Mouse (Mus musculus) stomach, postnatal 0 days (tissue): ENCODE measurements around the gene Atp5d. TPM values are rescaled to one million over a fixed set of nuclear protein-coding genes. Genes with fewer than 3 reads are reported as not detected.
"Not testable (repeated sequence)": the region's sequence is repeated elsewhere in the genome, so short reads cannot be mapped to it uniquely, and the experiment has no call there.

Source experiments
- ATAC-seq: fragments of 200-750 bp; cut with Nextera tagmentation; 2 replicates; pipeline ENCODE4 v1.8.0; 2017; ENCODE audit not compliant: low FRiP score, low TSS enrichment
- DNase-seq: peaks from one replicate; pipeline ENCODE4 v3.0.0-alpha.2; 2016; ENCODE audit warnings: low spot score
- H3K27ac ChIP-seq: fragments of 300-500 bp; sonication (generic); replicated peaks from 2 replicates; pipeline ENCODE4 v1.5.1; 2014; ENCODE audit warnings: mild to moderate bottlenecking, control low read depth
- H3K27me3 ChIP-seq: fragments of 300-500 bp; sonication (generic); 2 replicates; pipeline ENCODE4 v1.6.1; 2014; ENCODE audit warnings: low read length; ENCODE audit not compliant: control insufficient read depth, insufficient read depth
- H3K36me3 ChIP-seq: fragments of 300-500 bp; sonication (generic); 2 replicates; pipeline ENCODE4 v1.6.1; 2014; ENCODE audit warnings: low read length, mixed read lengths; ENCODE audit not compliant: control insufficient read depth, insufficient read depth
- H3K4me1 ChIP-seq: fragments of 300-500 bp; sonication (generic); replicated peaks from 2 replicates; pipeline ENCODE4 v1.6.1; 2014; ENCODE audit warnings: antibody characterized with exemption; ENCODE audit not compliant: control insufficient read depth, insufficient read depth
- H3K4me2 ChIP-seq: fragments of 300-500 bp; sonication (generic); replicated peaks from 2 replicates; pipeline ENCODE4 v1.6.1; 2014; ENCODE audit warnings: low read depth, mild to moderate bottlenecking, control low read depth, moderate library complexity
- H3K4me3 ChIP-seq: fragments of 300-500 bp; sonication (generic); 2 replicates; pipeline ENCODE4 v1.5.1; 2014; ENCODE audit warnings: low read depth, low read length, control low read depth
- H3K9ac ChIP-seq: fragments of 300-500 bp; sonication (generic); 2 replicates; pipeline ENCODE4 v1.6.1; 2014; ENCODE audit warnings: mild to moderate bottlenecking, low read length, control low read depth, mixed read lengths
- H3K9me3 ChIP-seq: fragments of 300-500 bp; sonication (generic); 2 replicates; pipeline ENCODE4 v1.6.1; 2016; ENCODE audit warnings: low read length; ENCODE audit not compliant: control insufficient read depth
- CTCF ChIP-seq: IDR thresholded peaks from 2 replicates; pipeline ENCODE4 v1.5.1; 2016; ENCODE audit warnings: antibody characterized with exemption, low read depth, mild to moderate bottlenecking, moderate library complexity
- EP300 ChIP-seq: optimal IDR thresholded peaks from 2 replicates; pipeline ENCODE3; 2016; ENCODE audit warnings: antibody characterized with exemption
- WGBS: fragments of 180-500 bp; shearing (Covaris S2); extraction: QIAGEN DNeasy Blood & Tissue Kit; methylation state at CpG from one replicate; pipeline ENCODE4 v1.1.7; 2014; 5-methylcytosine and 5-hydroxymethylcytosine counted together
- polyA plus RNA-seq: library from polyadenylated mRNA; unstranded; fragments of >200 nt; fragmentation: Nextera tagmentation; extraction: Ambion mirVana; gene quantifications from 2 replicates; pipeline ENCODE4 v1.2.1, GENCODE M21; 2015

The Atp5d gene
- polyA plus RNA-seq, 1 experiment from 2014 or later = 705 TPM

GRCm38 (mm10) chr10:80164998-80165344 is 26.5 kb downstream of the Atp5d start:
- ATAC-seq = peak; percentile 29
- Histone ChIP-seq H3K4me3 (peak overlapping the region; percentile 41), H3K9me3 (no peaks in the 10 kb centered on the region), H3K36me3 (peaks cover 2% of the 10 kb centered on the region; the same call in 1 of the 2 replicates), H3K27me3 (no peaks in the 10 kb centered on the region), H3K9ac (peak overlapping the region; percentile 62), H3K27ac (peak overlapping the region; percentile 82), H3K4me1 (peaks cover 17% of the 10 kb centered on the region), H3K4me2 (peak overlapping the region; percentile 89)
- under 1% methylated on average over 17 of the region's 17 CpGs for WGBS
- DNase-seq = peak; percentile 97
- TF ChIP-seq EP300 (no peak), CTCF (peak; percentile 100)

DNA sequence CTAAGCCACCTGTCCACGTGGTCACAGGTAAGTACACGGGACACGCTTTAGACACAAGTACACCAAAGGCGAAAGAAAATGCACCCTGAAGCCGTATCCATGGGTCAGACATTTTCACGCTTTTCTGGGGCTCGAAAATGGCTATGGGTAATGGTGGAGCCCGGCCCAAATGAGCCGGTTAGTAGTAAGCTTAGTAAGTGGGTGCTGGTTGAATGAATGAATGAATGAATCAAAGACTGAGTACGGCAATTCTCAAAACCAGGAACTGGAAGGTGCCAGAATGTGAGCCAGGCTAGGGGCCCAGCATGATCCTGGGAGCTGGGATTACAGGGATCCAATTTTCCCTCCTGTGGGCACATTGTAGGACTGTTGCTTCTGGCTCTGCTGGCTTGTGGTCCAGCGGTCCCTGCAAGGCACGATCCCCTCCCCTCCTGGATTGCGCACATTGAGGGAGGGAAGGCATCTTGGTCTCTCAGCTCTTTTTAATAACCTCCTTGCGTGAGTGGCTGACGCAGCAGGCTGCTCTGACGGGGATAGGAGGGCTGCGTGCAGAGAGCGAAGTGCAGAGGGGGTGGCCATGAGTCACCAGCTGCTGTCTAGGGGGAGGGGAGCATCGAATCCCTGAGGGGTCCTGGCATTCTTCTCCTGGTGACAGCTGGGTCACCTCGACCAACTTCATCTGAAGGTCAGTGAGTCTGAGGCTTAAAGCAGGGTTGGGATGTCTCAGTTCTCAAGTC is 27.1 kb downstream of the Atp5d start, which contains the start of gene Cirbp:
Gene Cirbp, plus strand, starts transcription at position 594 of the 737 bp plus-strand sequence.
- TF ChIP-seq CTCF (no peak), EP300 (no peak)
- DNase-seq (no peak), ATAC-seq (no peak)
- Histone ChIP-seq H3K4me2 (peak within 1 kb of the TSS; percentile 89), H3K27me3 (no peaks in the 10 kb centered on the region), H3K4me1 (peaks cover 17% of the 10 kb centered on the region), H3K9ac (peak within 1 kb of the TSS; percentile 62), H3K9me3 (no peaks in the 10 kb centered on the region), H3K27ac (peak within 1 kb of the TSS; percentile 82), H3K36me3 (peaks cover 7% of the 10 kb centered on the region), H3K4me3 (peak within 1 kb of the TSS; percentile 41)
- 17% methylated on average over 20 of the region's 20 CpGs for WGBS

DNA sequence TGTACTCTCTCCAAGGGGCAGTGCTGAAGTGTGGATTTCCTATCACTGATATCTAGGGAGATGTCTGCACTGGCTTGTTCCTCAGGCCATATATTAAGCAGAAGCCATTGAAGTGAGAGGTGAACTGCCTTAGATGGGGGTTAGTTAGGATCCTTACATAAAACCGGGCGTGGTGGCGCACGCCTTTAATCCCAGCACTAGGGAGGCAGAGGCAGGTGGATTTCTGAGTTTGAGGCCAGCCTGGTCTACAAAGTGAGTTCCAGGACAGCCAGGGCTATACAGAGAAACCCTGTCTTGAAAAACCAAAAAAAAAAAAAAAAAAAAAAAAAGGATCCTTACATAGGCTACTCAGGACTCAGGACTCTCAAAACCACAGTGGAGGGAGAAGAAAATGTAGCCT is 27.7 kb downstream of the Atp5d start:
- H3K4me2 ChIP-seq, DNase-seq, ATAC-seq, H3K27me3 ChIP-seq, H3K9ac ChIP-seq, H3K9me3 ChIP-seq, H3K4me3 ChIP-seq: not testable (repeated sequence)
- WGBS = 83% methylated on average over 4 of the region's 4 CpGs
- Histone ChIP-seq H3K36me3 (peaks cover 11% of the 10 kb centered on the region), H3K4me1 (peaks cover 13% of the 10 kb centered on the region), H3K27ac (peak overlapping the region; percentile 65)

- peak; percentile 99 for DNase-seq
Observed at GRCm38 (mm10) chr10:80167460-80168037, 29.1 kb downstream of the Atp5d start.

GRCm38 (mm10) chr10:80168038-80168661 is 29.7 kb downstream of the Atp5d start:
- WGBS = under 1% methylated on average over 48 of the region's 48 CpGs
- Histone ChIP-seq H3K4me2 (peak overlapping the region; percentile 62), H3K36me3 (peaks cover 24% of the 10 kb centered on the region), H3K9ac (peak overlapping the region; percentile 100), H3K9me3 (no peaks in the 10 kb centered on the region), H3K4me1 (peaks cover 13% of the 10 kb centered on the region), H3K27me3 (no peaks in the 10 kb centered on the region), H3K27ac (peak overlapping the region; percentile 100), H3K4me3 (peak overlapping the region; percentile 89)
- TF ChIP-seq EP300 = no peak
- no peak for TF ChIP-seq CTCF
- ATAC-seq = peak; percentile 35; the same call in 1 of the 2 replicates
- peak; percentile 96 for DNase-seq

More at GRCm38 (mm10) chr10:80167460-80168037, 29.1 kb downstream of the Atp5d start:
- peak overlapping the region; percentile 100 for H3K27ac ChIP-seq
- peak; percentile 75 for TF ChIP-seq EP300
- TF ChIP-seq CTCF = no peak
- peak overlapping the region; percentile 89 for H3K4me3 ChIP-seq
- H3K36me3 ChIP-seq = peaks cover 24% of the 10 kb centered on the region
- peak; percentile 88 for ATAC-seq
- peak overlapping the region; percentile 62 for H3K4me2 ChIP-seq
- H3K4me1 ChIP-seq = peaks cover 15% of the 10 kb centered on the region
- WGBS = under 1% methylated on average over 45 of the region's 55 CpGs
- peak overlapping the region; percentile 100 for H3K9ac ChIP-seq
- H3K27me3 ChIP-seq = no peaks in the 10 kb centered on the region
- H3K9me3 ChIP-seq = no peaks in the 10 kb centered on the region

GRCm38 (mm10) chr10:80169070-80169469 is 30.6 kb downstream of the Atp5d start:
- Histone ChIP-seq H3K4me2 (peak overlapping the region; percentile 62), H3K27me3 (no peaks in the 10 kb centered on the region), H3K27ac (no peak overlapping the region; the same call in 1 of the 2 replicates)

More at GRCm38 (mm10) chr10:80169070-80169469, 30.6 kb downstream of the Atp5d start:
- H3K36me3 ChIP-seq = peaks cover 24% of the 10 kb centered on the region
- H3K4me3 ChIP-seq = peak overlapping the region; percentile 89
- no peak for TF ChIP-seq EP300
- no peak for TF ChIP-seq CTCF
- no peak overlapping the region for H3K9ac ChIP-seq
- H3K4me1 ChIP-seq = peaks cover 13% of the 10 kb centered on the region
- ATAC-seq (no peak), DNase-seq (no peak)
- no peaks in the 10 kb centered on the region for H3K9me3 ChIP-seq
- WGBS = 50% methylated on average over 1 of the region's 1 CpGs
